9 mouse cellular contexts compared by ENCODE assay signal in the genomic region with DNA sequence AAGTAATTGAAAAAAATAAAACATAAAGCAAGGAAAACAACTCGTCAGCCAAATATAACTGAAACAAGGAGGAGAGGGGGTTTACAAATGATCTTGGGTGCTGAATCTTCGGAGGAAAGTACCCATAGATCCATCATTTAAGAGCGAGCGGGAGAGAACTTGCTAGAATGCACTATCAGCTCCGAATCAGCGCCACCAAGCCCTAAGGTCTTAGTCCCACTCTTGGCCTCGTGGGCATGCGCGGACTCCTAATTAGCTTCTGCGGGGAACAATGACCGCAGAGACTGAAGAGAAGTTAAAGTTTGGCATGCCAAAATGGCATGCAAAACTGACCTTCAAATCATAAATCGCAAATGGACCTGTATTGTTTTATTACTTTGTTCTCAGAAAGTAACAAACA. TPM values are rescaled to one million over a fixed set of nuclear protein-coding genes. Genes with fewer than 3 reads are reported as not detected.
DNase-seq lines count a peak whose midpoint lies in the region; ATAC-seq and TF ChIP-seq lines count a peak whose summit lies in the region.
"Had no signal": no experiment of that assay in that cellular context is flagged by ENCODE, and none has a peak within 500 bp of the region (broad histone marks: within the 10 kb centered on the region; RNA-seq: fewer than 3 reads in every experiment).

No protein-coding gene starts in this region.

- no peaks in the 10 kb centered on the region for H3K27me3 ChIP-seq in kidney, embryonic 14.5 days (ENCODE audit: control insufficient read depth, insufficient read depth, low read length)
- peaks cover 68% of the 10 kb centered on the region for H3K27me3 ChIP-seq in hindbrain, embryonic 10.5 days (ENCODE audit: insufficient read depth, poor library complexity, severe bottlenecking)
- H3K27me3 ChIP-seq in midbrain, postnatal 0 days (ENCODE audit: insufficient read depth, low read length): no peaks in the 10 kb centered on the region; the same call in 1 of the 2 replicates

- H3K27ac ChIP-seq in kidney, embryonic 14.5 days (ENCODE audit: low read depth, low read length): no peak overlapping the region
- no peak overlapping the region for H3K27ac ChIP-seq in hindbrain, embryonic 10.5 days
- H3K27ac ChIP-seq in midbrain, postnatal 0 days (ENCODE audit: low read depth, low read length): no peak overlapping the region

- DNase-seq in kidney, adult 8-10 months: no peak
- DNase-seq in brain, adult 2 months (ENCODE audit: low read depth, low spot score): peak; percentile 69
- no peak for DNase-seq in hindbrain, embryonic 10.5 days (ENCODE audit: low spot score)
- no peak for DNase-seq in midbrain, postnatal 0 days (ENCODE audit: low spot score)
- DNase-seq in right cerebral cortex, postnatal 14 days: no peak
- DNase-seq in left cerebral cortex, adult 8-10 months (ENCODE audit: low spot score in 2 of 2): no peak
- no peak for DNase-seq in left cerebral cortex, adult 11 months (ENCODE audit: low spot score)

- H3K4me1 ChIP-seq in kidney, embryonic 14.5 days (ENCODE audit: control insufficient read depth, insufficient read depth, low read length): peaks cover 5% of the 10 kb centered on the region; the same call in 1 of the 2 replicates
- peaks cover 40% of the 10 kb centered on the region for H3K4me1 ChIP-seq in hindbrain, embryonic 10.5 days (replicated peaks)
- H3K4me1 ChIP-seq in midbrain, postnatal 0 days (ENCODE audit: insufficient read depth, low read length): no peaks in the 10 kb centered on the region; the same call in 1 of the 2 replicates

- peak overlapping the region; percentile 8; the same call in 1 of the 2 replicates for H3K4me3 ChIP-seq in kidney, embryonic 14.5 days (ENCODE audit: low read length)
- H3K4me3 ChIP-seq in hindbrain, embryonic 10.5 days: peak overlapping the region; percentile 71
- H3K4me3 ChIP-seq in midbrain, postnatal 0 days (ENCODE audit: low read depth, low read length): peak overlapping the region; percentile 78; the same call in 1 of the 2 replicates

- no peak for TF ChIP-seq CTCF in midbrain, postnatal 0 days (IDR thresholded peaks at IDR 0.05)

- peak overlapping the region; percentile 99 for H3K4me2 ChIP-seq in kidney, embryonic 14.5 days (replicated peaks; ENCODE audit: low read depth, low read length)
- H3K4me2 ChIP-seq in midbrain, postnatal 0 days (ENCODE audit: low read depth, low read length, poor library complexity, severe bottlenecking): peak overlapping the region; percentile 94

- no peaks in the 10 kb centered on the region for H3K36me3 ChIP-seq in kidney, embryonic 14.5 days (ENCODE audit: control insufficient read depth, insufficient read depth, low read length)
- H3K36me3 ChIP-seq in hindbrain, embryonic 10.5 days: no peaks in the 10 kb centered on the region
- H3K36me3 ChIP-seq in midbrain, postnatal 0 days (ENCODE audit: insufficient read depth, low read length): no peaks in the 10 kb centered on the region
- H3K36me3 ChIP-seq: G1E had no signal

- peaks cover 3% of the 10 kb centered on the region; the same call in 1 of the 2 replicates for H3K9me3 ChIP-seq in kidney, embryonic 14.5 days (ENCODE audit: control insufficient read depth, low read length)
- 0 out of 2 replicates have a peak, but pooled peaks cover 4% of the 10 kb centered on the region for H3K9me3 ChIP-seq in hindbrain, embryonic 10.5 days
- no peaks in the 10 kb centered on the region for H3K9me3 ChIP-seq in midbrain, postnatal 0 days (ENCODE audit: low read length)

- no peak for ATAC-seq in kidney, embryonic 14.5 days (ENCODE audit: low FRiP score, low TSS enrichment)
- ATAC-seq in midbrain, postnatal 0 days (ENCODE audit: low FRiP score): no peak

- 37% methylated on average over 12 of the region's 12 CpGs for WGBS in kidney, embryonic 14.5 days
- 51% methylated on average over 12 of the region's 12 CpGs for WGBS in hindbrain, embryonic 10.5 days
- 49% methylated on average over 12 of the region's 12 CpGs for WGBS in midbrain, postnatal 0 days

- H3K9ac ChIP-seq in kidney, embryonic 14.5 days (ENCODE audit: low read depth, low read length): no peak overlapping the region
- no peak overlapping the region for H3K9ac ChIP-seq in midbrain, postnatal 0 days (replicated peaks; ENCODE audit: low read length, poor library complexity, severe bottlenecking)

RNA-seq across cellular contexts. Expression of gene Vgll4, which starts 2.2 kb away (rescaled TPM):
- 68.8 and 83.0 TPM in 2 replicates for polyA plus RNA-seq in kidney, embryonic 14.5 days (2014; fragmentation: Nextera tagmentation; extraction: Ambion mirVana)
- 73.3 and 86.6 TPM in 2 replicates for polyA plus RNA-seq in hindbrain, embryonic 10.5 days (2016; fragmentation: Nextera tagmentation; extraction: Ambion mirVana)
- 43.7 and 58.5 TPM in 2 replicates for total RNA-seq in midbrain, postnatal 0 days (2014; rRNA removed)
- polyA plus RNA-seq in midbrain, postnatal 0 days (2015; fragmentation: Nextera tagmentation; extraction: Ambion mirVana): 36.0 and 40.7 TPM in 2 replicates
- total RNA-seq in left cerebral cortex, adult 8-10 months (2022): 10 to 100 TPM; 59.0 to 76.6 (median 62.4) TPM

Comparison
In these comparisons a context has a peak if more than half of its experiments do, and no peak if none do; other contexts are left out.
1. H3K4me3 ChIP-seq: peak in every context shown above with its lines; median percentile 78 in midbrain, postnatal 0 days; 71 in hindbrain, embryonic 10.5 days; 8 in kidney, embryonic 14.5 days.